Mouse (Mus musculus) layer of hippocampus, adult 8-10 months (tissue): ENCODE results near the gene Tmem208. TPM values are rescaled to one million over a fixed set of nuclear protein-coding genes. Genes with fewer than 3 reads are reported as not detected.
"Not testable (repeated sequence)": the region's sequence is repeated elsewhere in the genome, so short reads cannot be mapped to it uniquely, and the experiment has no call there.

Experiments
- DNase-seq, 2 experiments: peaks; one replicate each; pipeline ENCODE4 v3.0.0; 2022; ENCODE audit warnings: low spot score in 2 of 2
- total RNA-seq, 4 experiments: library from RNA; stranded (reverse); gene quantifications; 2 replicates each; pipeline ENCODE4 v1.2.4; 2022

Tmem208 gene
- 10 to 100 TPM; 40.2 to 47.2 (median 43.3) TPM for total RNA-seq

- peak; percentile 95 to 96 for DNase-seq
Observed at GRCm38 (mm10) chr8:105326141-105326672, at the start of gene Tmem208, which contains the start of gene Lrrc29. Tmem208 (plus strand) TSS chr8:105326354. Lrrc29 (minus strand) TSS chr8:105326278.

DNA sequence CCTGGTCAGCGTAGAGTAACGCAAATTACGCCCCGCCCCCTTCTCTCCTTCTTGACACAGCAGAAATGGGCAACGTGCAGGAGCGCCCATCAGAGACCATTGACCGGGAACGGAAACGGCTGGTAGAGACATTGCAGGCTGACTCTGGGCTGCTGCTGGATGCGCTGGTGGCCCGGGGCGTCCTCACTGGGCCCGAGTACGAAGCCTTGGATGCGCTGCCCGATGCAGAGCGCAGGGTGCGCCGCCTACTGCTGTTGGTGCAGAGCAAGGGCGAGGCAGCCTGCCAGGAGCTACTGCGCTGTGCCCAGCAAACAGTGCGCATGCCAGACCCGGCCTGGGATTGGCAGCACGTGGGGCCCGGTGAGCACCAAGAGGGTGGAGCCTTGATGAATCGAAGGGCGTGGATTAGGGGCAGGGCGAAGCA, 47.2 kb upstream of the Tmem208 start:
- DNase-seq: peak; percentile 85 to 92

DNA sequence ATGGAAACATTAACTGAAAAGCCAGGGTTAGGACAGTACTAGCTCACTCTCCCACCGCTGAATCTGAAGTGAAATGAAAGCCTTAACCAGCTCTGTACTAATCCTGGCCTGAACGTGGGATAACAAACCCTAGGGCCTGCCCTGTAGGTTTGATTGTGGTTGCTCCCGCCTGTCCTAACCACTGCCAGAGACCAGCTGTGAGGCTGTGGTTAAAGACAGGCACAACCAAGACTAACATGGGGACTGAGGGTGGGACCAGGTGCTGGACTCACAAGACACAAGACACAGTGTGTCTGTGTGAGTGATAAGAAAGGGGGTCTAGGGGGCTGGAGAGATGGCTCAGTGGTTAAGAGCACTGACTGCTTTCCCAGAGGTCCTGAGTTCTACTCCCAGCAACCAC, 45.6 kb upstream of the Tmem208 start:
- no peak for DNase-seq

- DNase-seq: no peak
Observed at GRCm38 (mm10) chr8:105281821-105282220, 44.3 kb upstream of the Tmem208 start.

DNA sequence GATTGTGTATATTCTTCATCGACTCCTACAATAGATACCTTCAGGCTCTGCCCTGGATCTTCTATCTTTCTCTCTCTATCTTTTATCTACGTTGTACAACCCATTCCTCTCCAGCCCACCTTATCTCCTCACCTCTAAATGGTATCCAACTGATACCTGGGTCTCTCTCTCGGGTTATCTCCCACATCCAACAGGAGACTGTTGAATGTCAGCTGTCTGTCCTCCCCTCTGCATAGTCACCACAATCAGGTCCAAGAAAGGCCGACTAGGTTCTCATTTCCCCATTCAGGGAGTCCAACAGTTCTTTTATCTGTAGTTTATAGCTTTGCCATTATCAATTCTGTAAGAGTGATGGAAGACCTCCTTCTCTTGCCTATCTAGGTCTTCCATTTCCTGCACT, 43.9 kb upstream of the Tmem208 start:
- DNase-seq: no peak

DNA sequence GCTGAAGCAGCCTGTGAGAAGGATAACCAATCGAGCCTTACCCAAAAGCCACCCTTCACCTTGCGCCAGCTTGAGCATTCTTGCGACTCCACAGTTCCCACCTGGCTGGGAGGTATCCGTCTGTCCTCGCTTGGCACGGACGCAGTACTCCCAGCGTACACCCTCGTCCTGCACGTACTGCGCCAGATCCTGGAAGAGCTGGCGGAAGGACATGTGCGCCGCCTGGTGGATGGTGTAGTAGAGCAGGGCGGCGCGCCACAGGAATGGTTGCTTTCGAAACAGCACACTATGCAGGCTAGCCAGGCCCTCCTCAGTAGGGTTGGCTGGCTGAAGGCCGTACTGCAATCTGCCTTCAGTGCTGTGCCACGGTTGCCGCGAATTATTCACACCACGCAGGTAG, 43.1 kb upstream of the Tmem208 start:
- no peak for DNase-seq

DNA sequence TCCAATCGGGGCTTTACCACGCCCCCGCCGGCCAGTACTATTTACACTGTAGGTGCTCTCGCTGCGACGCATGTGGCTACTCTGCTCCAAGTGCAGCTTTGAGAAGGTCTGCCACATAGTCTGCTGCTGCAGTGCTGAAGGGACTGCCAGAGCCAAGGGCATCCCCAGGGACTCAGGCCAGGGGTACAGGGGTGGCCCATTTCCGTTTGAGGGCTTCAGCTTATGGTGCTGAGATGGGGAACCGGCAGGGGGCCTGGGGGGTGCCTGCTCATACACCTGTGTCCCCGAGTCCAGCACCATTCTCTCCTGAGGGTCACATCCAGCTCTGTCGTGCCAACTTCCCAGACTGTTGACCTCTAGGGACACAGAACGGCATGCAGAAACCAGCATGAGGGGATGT, 40.6 kb upstream of the Tmem208 start:
- no peak for DNase-seq

DNA sequence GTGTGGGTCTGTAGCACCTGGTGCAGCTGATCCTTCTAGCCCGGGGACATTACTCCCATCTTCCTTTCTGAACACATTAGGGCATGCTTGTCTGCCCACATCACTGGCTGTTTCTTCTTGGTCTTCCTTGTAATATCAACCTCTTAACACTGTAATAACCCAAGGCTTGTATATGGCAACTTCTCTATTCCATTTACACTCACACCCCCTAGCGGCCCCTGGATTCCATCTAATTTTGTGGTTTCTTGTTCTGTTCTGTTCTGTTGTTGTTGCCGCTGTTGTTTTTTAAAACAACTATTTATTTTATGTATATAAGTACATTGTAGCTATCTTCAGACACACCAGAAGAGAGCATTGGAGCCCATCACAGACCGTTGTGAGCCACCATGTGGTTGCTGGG, 39.2 kb upstream of the Tmem208 start:
- peak in 1 of 2 experiments; percentile 9 for DNase-seq

DNA sequence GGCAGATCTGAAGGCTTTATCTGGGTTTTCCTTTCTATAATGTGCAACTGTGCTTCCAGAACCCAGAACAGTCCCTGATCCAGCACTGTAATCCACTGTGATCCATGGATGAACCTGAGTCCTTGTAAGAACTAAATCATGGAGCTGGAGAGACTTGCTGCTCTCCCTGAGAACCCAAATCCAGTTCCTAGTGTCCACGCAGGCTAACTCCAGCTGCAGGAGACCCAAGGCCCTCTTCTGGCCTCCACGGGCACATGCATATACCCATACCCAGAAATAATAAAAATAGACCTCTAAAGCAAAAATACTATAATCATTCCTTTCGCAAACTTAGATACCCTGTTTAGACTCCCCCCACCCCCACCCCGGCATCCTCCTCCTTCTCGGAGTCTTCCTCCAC, 37.9 kb upstream of the Tmem208 start:
- DNase-seq: no peak

GRCm38 (mm10) chr8:105288958-105289732, 37.0 kb upstream of the Tmem208 start:
- peak; percentile 92 to 95 for DNase-seq

GRCm38 (mm10) chr8:105289805-105290460, 36.2 kb upstream of the Tmem208 start, which contains the start of gene 4931428F04Rik:
4931428F04Rik (minus strand) TSS chr8:105289864.
- DNase-seq: no peak

DNA sequence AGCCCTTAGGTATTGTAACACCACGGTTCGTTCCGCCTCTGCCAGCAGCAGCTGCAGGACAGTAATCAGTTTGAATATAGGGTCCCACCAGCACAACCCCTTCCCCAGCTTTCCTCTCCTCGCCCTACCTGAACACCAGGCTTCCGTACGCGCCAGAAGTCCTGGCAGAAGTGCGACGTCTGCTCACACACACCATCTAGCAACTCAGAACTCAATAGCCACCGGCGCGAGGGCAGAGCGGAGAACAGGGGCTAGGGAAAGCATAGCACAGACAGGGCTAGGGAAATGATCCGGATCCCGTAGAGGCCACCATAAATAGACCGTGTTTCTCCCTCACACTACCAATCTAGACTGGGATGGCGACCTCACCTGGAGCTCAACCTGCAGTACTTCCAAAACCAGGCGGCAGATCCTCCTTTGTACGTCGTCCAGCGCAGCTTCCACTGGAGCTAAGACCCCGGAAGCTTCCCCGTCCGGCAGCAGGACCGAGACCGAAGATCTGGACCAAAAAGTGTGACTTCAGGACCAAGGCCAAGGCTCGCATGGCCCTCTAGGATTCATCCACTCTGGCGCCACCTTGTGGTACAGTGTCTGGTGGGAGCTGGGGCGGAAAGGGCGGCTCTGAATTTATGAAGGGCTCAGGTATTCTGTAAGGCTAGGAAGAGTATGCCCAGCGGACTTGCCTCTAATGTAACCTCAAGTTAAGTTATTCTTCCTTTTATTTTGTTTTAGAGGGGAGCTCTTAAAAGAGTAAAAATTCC, 35.4 kb upstream of the Tmem208 start:
- peak in 1 of 2 experiments; percentile 75 for DNase-seq

DNA sequence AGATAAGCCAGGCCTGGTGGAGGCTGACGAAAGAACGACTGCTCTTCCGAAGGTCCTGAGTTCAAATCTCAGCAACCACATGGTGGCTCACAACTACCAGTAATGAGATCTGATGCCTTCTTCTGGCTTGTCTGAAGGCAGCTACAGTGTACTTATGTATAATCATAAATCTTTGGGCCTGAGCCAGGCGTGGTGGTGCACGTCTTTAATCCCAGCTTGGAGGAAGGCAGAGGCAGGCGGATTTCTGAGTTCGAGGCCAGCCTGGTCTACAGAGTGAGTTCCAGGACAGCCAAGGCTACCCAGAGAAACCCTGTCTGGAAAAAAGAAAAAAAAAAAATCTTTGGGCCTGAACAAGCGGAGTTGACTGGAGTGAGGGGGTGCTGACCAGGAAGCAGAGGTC, 34.8 kb upstream of the Tmem208 start:
- not testable (repeated sequence) for DNase-seq

- not testable (repeated sequence) for DNase-seq
Observed at GRCm38 (mm10) chr8:105291802-105292201, 34.4 kb upstream of the Tmem208 start.

- DNase-seq: no peak
Observed at GRCm38 (mm10) chr8:105292471-105292870, 33.7 kb upstream of the Tmem208 start.

- DNase-seq: no peak
Observed at GRCm38 (mm10) chr8:105293405-105293804, 32.7 kb upstream of the Tmem208 start.

- DNase-seq: no peak
Observed at GRCm38 (mm10) chr8:105294776-105295175, 31.4 kb upstream of the Tmem208 start.

DNA sequence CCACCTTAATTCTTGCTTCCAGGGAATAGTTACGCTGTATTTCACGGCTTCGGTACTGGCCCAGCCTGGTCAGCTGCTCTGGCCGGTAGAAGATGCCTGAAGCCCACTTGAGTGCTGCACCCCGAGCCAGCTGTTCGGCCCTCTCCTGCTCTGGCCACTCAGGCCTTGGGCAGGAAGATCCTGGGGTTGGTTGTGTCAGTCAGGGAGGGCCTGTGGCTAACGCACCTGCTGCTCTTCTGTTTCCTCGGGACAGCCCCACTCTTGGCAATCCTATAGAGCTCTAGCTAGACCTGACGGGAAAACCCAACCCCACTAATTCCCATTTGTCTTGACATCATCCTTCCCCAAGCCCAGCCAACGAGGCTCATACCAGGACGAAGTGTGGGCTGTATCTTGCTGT, 30.9 kb upstream of the Tmem208 start:
- DNase-seq: no peak

- DNase-seq: no peak
Observed at GRCm38 (mm10) chr8:105295895-105296573, 30.1 kb upstream of the Tmem208 start, which contains the start of gene Exoc3l. Exoc3l (minus strand) TSS chr8:105296101.

- DNase-seq: peak; percentile 85 to 92
Observed at GRCm38 (mm10) chr8:105297511-105298192, 28.5 kb upstream of the Tmem208 start, which contains the start of gene E2f4. E2f4 (plus strand) TSS chr8:105297663.
